7 mouse cellular contexts compared by ENCODE assay signal in genomic region chr5:115538693-115539043, GRCm38 (mm10). TPM values are rescaled to one million over a fixed set of nuclear protein-coding genes. Genes with fewer than 3 reads are reported as not detected.
A peak's percentile ranks its signal among the peaks of the same experiment; 100 is the strongest.
DNase-seq lines count a peak whose midpoint lies in the region; ATAC-seq lines count a peak whose summit lies in the region.

No protein-coding gene starts in this region.

- H3K4me2 ChIP-seq in intestine, embryonic 16.5 days (ENCODE audit: low read depth, low read length) = peak overlapping the region; percentile 44
- no peak overlapping the region for H3K4me2 ChIP-seq in midbrain, embryonic 11.5 days

- no peaks in the 10 kb centered on the region for H3K27me3 ChIP-seq in intestine, embryonic 16.5 days (replicated peaks; ENCODE audit: control insufficient read depth, insufficient read depth, low read length)
- H3K27me3 ChIP-seq in midbrain, embryonic 11.5 days (ENCODE audit: control insufficient read depth, insufficient read depth, low read length) = no peaks in the 10 kb centered on the region

- H3K4me3 ChIP-seq in intestine, embryonic 16.5 days (ENCODE audit: low read length) = peak overlapping the region; percentile 22
- H3K4me3 ChIP-seq in midbrain, embryonic 11.5 days (ENCODE audit: low read depth, low read length) = no peak overlapping the region

- peak overlapping the region; percentile 62 for H3K9ac ChIP-seq in intestine, embryonic 16.5 days (ENCODE audit: low read depth, low read length)
- H3K9ac ChIP-seq in midbrain, embryonic 11.5 days (ENCODE audit: low read length) = no peak overlapping the region

- DNase-seq in adrenal gland, adult (ENCODE audit: inconsistent age in 2 of 2, low spot score in 1 of 2) = peak; percentile 89 to 97
- DNase-seq in embryo, embryonic 11 days = peak; percentile 92
- DNase-seq in gastrocnemius, postnatal 4 days (ENCODE audit: low spot score in 2 of 2) = peak; percentile 84 to 92
- peak; percentile 95 for DNase-seq in left cerebral cortex, postnatal 4 days
- peak; percentile 99 for DNase-seq in midbrain, embryonic 11.5 days (ENCODE audit: low spot score, missing footprints)
- peak; percentile 94 for DNase-seq in right cerebral cortex, postnatal 4 days

- H3K27ac ChIP-seq in intestine, embryonic 16.5 days (ENCODE audit: low read length) = peak overlapping the region; percentile 86
- H3K27ac ChIP-seq in midbrain, embryonic 11.5 days (ENCODE audit: low read depth, low read length) = no peak overlapping the region

- 1% methylated on average over 12 of the region's 12 CpGs for WGBS in intestine, embryonic 16.5 days
- WGBS in midbrain, embryonic 11.5 days = 1% methylated on average over 12 of the region's 12 CpGs

- no peaks in the 10 kb centered on the region for H3K9me3 ChIP-seq in intestine, embryonic 16.5 days (ENCODE audit: control insufficient read depth, low read length)
- H3K9me3 ChIP-seq in midbrain, embryonic 11.5 days (ENCODE audit: control insufficient read depth, low read length) = no peaks in the 10 kb centered on the region

- peaks cover 58% of the 10 kb centered on the region for H3K4me1 ChIP-seq in intestine, embryonic 16.5 days (ENCODE audit: control insufficient read depth, insufficient read depth, low read length)
- peaks cover 7% of the 10 kb centered on the region for H3K4me1 ChIP-seq in midbrain, embryonic 11.5 days (ENCODE audit: control insufficient read depth, insufficient read depth, low read length)

- intact Hi-C loops in left cerebral cortex, postnatal 4 days (cut with DNase I) = loop anchor here (2.0 kb wide), 1 partner anchor 32 kb away; the partner anchor contains the start of gene Pxn

- ATAC-seq in intestine, embryonic 16.5 days = peak; percentile 62
- ATAC-seq in midbrain, embryonic 11.5 days (ENCODE audit: low FRiP score) = peak; percentile 85

- H3K36me3 ChIP-seq in intestine, embryonic 16.5 days (ENCODE audit: control insufficient read depth, insufficient read depth, low read length) = no peaks in the 10 kb centered on the region
- H3K36me3 ChIP-seq in midbrain, embryonic 11.5 days (ENCODE audit: control insufficient read depth, insufficient read depth, low read length) = no peaks in the 10 kb centered on the region

RNA-seq across cellular contexts. Expression of gene Rplp0, which starts 20.6 kb away (rescaled TPM):
- 1,000 to 10,000 TPM; 1,089 to 1,227 TPM for total RNA-seq in gastrocnemius, postnatal 4 days (2021)
- 1,506 and 1,615 TPM in 2 replicates for polyA plus RNA-seq in intestine, embryonic 16.5 days (2015; fragmentation: Nextera tagmentation; extraction: Ambion mirVana)
- 100 to 1,000 TPM; 657 to 680 TPM for total RNA-seq in left cerebral cortex, postnatal 4 days (2021)
- 1,161 and 1,182 TPM in 2 replicates for polyA plus RNA-seq in midbrain, embryonic 11.5 days (2014; fragmentation: Nextera tagmentation; extraction: Ambion mirVana)

RNA-seq across cellular contexts. Expression of gene Gcn1l1, which starts 26.4 kb away (rescaled TPM):
- total RNA-seq in gastrocnemius, postnatal 4 days (2021) = 10 to 100 TPM; 48.8 to 50.7 TPM
- polyA plus RNA-seq in intestine, embryonic 16.5 days (2015; fragmentation: Nextera tagmentation; extraction: Ambion mirVana) = 25.5 and 26.3 TPM in 2 replicates
- 10 to 100 TPM; 85.8 to 87.0 TPM for total RNA-seq in left cerebral cortex, postnatal 4 days (2021)
- 27.6 and 32.2 TPM in 2 replicates for polyA plus RNA-seq in midbrain, embryonic 11.5 days (2014; fragmentation: Nextera tagmentation; extraction: Ambion mirVana)

RNA-seq across cellular contexts. Expression of gene Pxn, which starts 32.2 kb away (rescaled TPM):
- 100 to 1,000 TPM; 170 to 175 TPM for total RNA-seq in gastrocnemius, postnatal 4 days (2021)
- polyA plus RNA-seq in intestine, embryonic 16.5 days (2015; fragmentation: Nextera tagmentation; extraction: Ambion mirVana) = 71.9 and 88.2 TPM in 2 replicates
- total RNA-seq in left cerebral cortex, postnatal 4 days (2021) = 10 to 100 TPM; 23.9 to 24.7 TPM
- 7.3 and 7.7 TPM in 2 replicates for polyA plus RNA-seq in midbrain, embryonic 11.5 days (2014; fragmentation: Nextera tagmentation; extraction: Ambion mirVana)

RNA-seq across cellular contexts. Expression of gene Sirt4, which starts 54.1 kb away (rescaled TPM):
- 10 to 100 TPM; 13.4 to 16.8 TPM for total RNA-seq in gastrocnemius, postnatal 4 days (2021)
- 20.4 and 23.1 TPM in 2 replicates for polyA plus RNA-seq in intestine, embryonic 16.5 days (2015; fragmentation: Nextera tagmentation; extraction: Ambion mirVana)
- 10 to 100 TPM; 28.4 to 31.5 TPM for total RNA-seq in left cerebral cortex, postnatal 4 days (2021)
- polyA plus RNA-seq in midbrain, embryonic 11.5 days (2014; fragmentation: Nextera tagmentation; extraction: Ambion mirVana) = 16.2 and 18.9 TPM in 2 replicates

Comparison
In these comparisons a context has a peak if more than half of its experiments do, and no peak if none do; other contexts are left out.
1. RNA of gene Pxn, which starts 32.2 kb away (total RNA-seq): 170 to 175 TPM in gastrocnemius, postnatal 4 days; 23.9 to 24.7 TPM in left cerebral cortex, postnatal 4 days; every median in the first group is over 4 times any median in the second.
2. Peak in every context shown above with its lines, with median percentiles within 50 percentile points of each other: DNase-seq.